Mouse (Mus musculus): ENCODE results near the gene Irak2. TPM values are rescaled to one million over a fixed set of nuclear protein-coding genes. Genes with fewer than 3 reads are reported as not detected.

Irak2 gene
- total and polyA plus RNA-seq, 2 experiments from 2014 or later = 3.5 to 5.9 TPM

GRCm38 (mm10) chr6:113651626-113652025 lies 13.4 kb downstream of the Irak2 start:
- WGBS = 78% methylated on average over 3 of the region's 3 CpGs
- Histone ChIP-seq H3K27me3 (ENCODE audit: insufficient read depth, low read length) (no peaks in the 10 kb centered on the region), H3K9ac (no peak overlapping the region), H3K36me3 (ENCODE audit: insufficient read depth) (no peaks in the 10 kb centered on the region), H3K27ac (ENCODE audit: low read depth, low read length) (no peak overlapping the region), H3K9me3 (ENCODE audit: low read length) (no peaks in the 10 kb centered on the region), H3K4me3 (ENCODE audit: low read depth, low read length) (no peak overlapping the region), H3K4me1 (ENCODE audit: insufficient read depth) (no peaks in the 10 kb centered on the region), H3K4me2 (ENCODE audit: low read depth) (no peak overlapping the region)
- TF ChIP-seq CTCF (IDR thresholded peaks at IDR 0.05; ENCODE audit: low read depth) = no peak
- ATAC-seq = no peak
- DNase-seq = no peak

- H3K4me1 ChIP-seq (ENCODE audit: insufficient read depth) = no peaks in the 10 kb centered on the region
- H3K36me3 ChIP-seq (ENCODE audit: insufficient read depth) = no peaks in the 10 kb centered on the region
- TF ChIP-seq CTCF (IDR thresholded peaks at IDR 0.05; ENCODE audit: low read depth) = no peak
- no peak overlapping the region for H3K4me3 ChIP-seq (ENCODE audit: low read depth, low read length)
- H3K27ac ChIP-seq (ENCODE audit: low read depth, low read length) = no peak overlapping the region
- ATAC-seq (no peak), DNase-seq (no peak)
- H3K27me3 ChIP-seq (ENCODE audit: insufficient read depth, low read length) = no peaks in the 10 kb centered on the region
- H3K9ac ChIP-seq = no peak overlapping the region
- no peaks in the 10 kb centered on the region for H3K9me3 ChIP-seq (ENCODE audit: low read length)
- 86% methylated on average over 7 of the region's 7 CpGs for WGBS
- H3K4me2 ChIP-seq (ENCODE audit: low read depth) = no peak overlapping the region
Measured at GRCm38 (mm10) chr6:113653551-113653950, 15.3 kb downstream of the Irak2 start.

DNA sequence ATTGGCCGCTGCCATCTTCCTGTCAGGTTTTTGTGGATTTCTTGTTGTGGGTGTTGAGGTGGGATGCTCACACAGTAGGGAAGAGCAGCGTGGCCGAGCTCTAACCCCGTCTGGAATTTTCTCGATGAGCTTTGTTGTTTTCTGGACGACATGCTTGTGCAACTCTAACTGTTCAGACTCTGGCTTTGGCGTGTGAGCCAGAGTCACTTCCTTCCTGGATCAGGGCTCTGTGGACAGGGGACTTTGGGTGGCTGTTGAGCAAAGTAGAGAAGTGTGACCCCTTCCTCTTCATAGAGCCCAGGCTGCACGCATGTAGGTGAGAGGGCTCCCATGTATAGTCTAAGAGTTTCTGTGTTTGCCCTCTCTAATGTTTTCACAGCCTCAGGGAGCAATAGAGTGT lies 15.8 kb downstream of the Irak2 start:
- Histone ChIP-seq H3K36me3 (ENCODE audit: insufficient read depth) (no peaks in the 10 kb centered on the region), H3K27me3 (ENCODE audit: insufficient read depth, low read length) (no peaks in the 10 kb centered on the region), H3K4me1 (ENCODE audit: insufficient read depth) (no peaks in the 10 kb centered on the region), H3K4me3 (ENCODE audit: low read depth, low read length) (no peak overlapping the region), H3K9me3 (ENCODE audit: low read length) (no peaks in the 10 kb centered on the region), H3K9ac (no peak overlapping the region), H3K4me2 (ENCODE audit: low read depth) (no peak overlapping the region), H3K27ac (ENCODE audit: low read depth, low read length) (no peak overlapping the region)
- no peak for ATAC-seq
- WGBS = 81% methylated on average over 8 of the region's 8 CpGs
- TF ChIP-seq CTCF (IDR thresholded peaks at IDR 0.05; ENCODE audit: low read depth) = no peak
- no peak for DNase-seq

DNA sequence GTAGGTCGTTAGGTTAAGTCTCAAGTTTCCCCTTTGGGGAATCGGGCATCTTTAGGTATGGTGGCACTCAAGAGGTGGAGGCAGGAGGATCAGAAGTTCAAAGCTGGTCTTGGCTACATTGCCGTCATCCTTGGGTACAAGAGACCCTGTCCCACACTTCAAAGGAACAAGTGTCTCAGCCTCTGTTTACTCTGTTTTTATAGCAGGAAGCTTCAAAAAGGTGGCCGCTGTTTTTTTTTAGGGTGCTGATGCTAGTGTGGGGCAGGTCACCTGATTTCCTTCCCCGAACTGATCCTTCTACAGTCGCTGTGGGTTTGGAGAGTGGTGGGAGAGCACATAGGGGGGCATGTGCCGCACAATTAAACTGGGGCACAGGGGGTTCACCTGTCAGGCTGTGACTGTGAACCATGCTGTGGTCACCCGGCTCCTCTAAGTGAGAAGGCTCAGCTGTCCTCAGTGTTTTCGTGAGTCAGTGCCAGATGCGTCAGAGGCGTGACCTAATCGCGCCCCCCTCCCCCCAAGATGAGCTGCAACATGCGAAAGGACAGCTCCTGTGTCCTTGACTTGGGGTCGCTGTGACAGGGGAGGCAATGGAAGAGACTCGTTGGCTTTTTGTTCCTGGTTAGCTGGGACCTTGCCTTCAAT lies 16.6 kb downstream of the Irak2 start:
- no peaks in the 10 kb centered on the region for H3K27me3 ChIP-seq (ENCODE audit: insufficient read depth, low read length)
- H3K4me3 ChIP-seq (ENCODE audit: low read depth, low read length) = no peak overlapping the region
- no peak overlapping the region for H3K9ac ChIP-seq
- no peaks in the 10 kb centered on the region for H3K9me3 ChIP-seq (ENCODE audit: low read length)
- no peak for TF ChIP-seq CTCF (IDR thresholded peaks at IDR 0.05; ENCODE audit: low read depth)
- H3K27ac ChIP-seq (ENCODE audit: low read depth, low read length) = no peak overlapping the region
- WGBS = 86% methylated on average over 16 of the region's 16 CpGs
- H3K36me3 ChIP-seq (ENCODE audit: insufficient read depth) = no peaks in the 10 kb centered on the region
- ATAC-seq (no peak), DNase-seq (no peak)
- H3K4me1 ChIP-seq (ENCODE audit: insufficient read depth) = no peaks in the 10 kb centered on the region
- no peak overlapping the region for H3K4me2 ChIP-seq (ENCODE audit: low read depth)

DNA sequence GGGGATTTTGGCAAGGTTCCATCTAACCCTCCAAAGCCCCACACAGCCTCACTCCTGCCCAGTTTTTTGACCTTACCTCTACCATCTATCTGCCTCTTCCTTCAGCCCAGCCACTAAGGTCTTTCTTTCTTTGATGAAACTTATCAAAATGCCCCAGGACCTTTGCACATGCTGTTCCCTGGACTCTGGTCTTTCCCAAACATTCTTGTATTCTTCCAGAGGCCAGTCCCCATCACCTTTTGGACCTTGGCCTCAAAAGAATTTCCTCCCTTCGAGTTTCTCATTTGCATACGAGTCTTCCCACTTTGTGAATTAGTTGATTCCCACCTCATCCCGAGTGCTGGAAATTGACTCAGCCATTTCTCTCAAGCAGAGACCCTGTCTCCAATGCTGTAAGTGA lies 17.2 kb downstream of the Irak2 start:
- H3K9me3 ChIP-seq (ENCODE audit: low read length) = no peaks in the 10 kb centered on the region
- TF ChIP-seq CTCF (IDR thresholded peaks at IDR 0.05; ENCODE audit: low read depth) = no peak
- WGBS = 87% methylated on average over 3 of the region's 3 CpGs

DNA sequence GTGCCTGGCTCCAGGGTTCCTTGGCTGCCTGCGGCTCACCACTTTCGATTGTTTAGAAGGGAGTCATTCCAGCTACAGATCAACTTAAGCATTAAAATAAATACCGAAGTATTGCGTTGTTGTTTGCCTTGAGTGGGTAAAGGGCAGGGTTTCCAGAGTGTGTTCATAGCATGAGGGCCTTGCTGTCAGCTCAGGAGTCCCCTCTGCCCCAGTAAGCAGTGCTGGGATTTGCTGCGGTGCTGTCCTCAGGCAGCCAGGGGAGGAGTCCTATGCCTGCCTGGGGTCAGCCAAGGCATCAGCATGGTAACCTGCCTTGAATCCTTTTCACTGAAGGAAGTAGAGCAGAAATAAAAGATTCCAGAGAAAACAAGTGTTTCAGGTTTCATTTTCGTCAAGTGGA lies 18.6 kb downstream of the Irak2 start:
- ATAC-seq (no peak), DNase-seq (no peak)
- Histone ChIP-seq H3K27me3 (ENCODE audit: insufficient read depth, low read length) (no peaks in the 10 kb centered on the region), H3K9me3 (ENCODE audit: low read length) (no peaks in the 10 kb centered on the region), H3K4me3 (ENCODE audit: low read depth, low read length) (no peak overlapping the region), H3K27ac (ENCODE audit: low read depth, low read length) (no peak overlapping the region), H3K36me3 (ENCODE audit: insufficient read depth) (no peaks in the 10 kb centered on the region), H3K9ac (no peak overlapping the region), H3K4me2 (ENCODE audit: low read depth) (no peak overlapping the region), H3K4me1 (ENCODE audit: insufficient read depth) (no peaks in the 10 kb centered on the region)
- TF ChIP-seq CTCF (IDR thresholded peaks at IDR 0.05; ENCODE audit: low read depth) = no peak
- 83% methylated on average over 6 of the region's 6 CpGs for WGBS

More for the DNA sequence above, 17.2 kb downstream of the Irak2 start:
- Histone ChIP-seq H3K27ac (ENCODE audit: low read depth, low read length) (no peak overlapping the region), H3K4me2 (ENCODE audit: low read depth) (no peak overlapping the region), H3K4me1 (ENCODE audit: insufficient read depth) (no peaks in the 10 kb centered on the region), H3K9ac (no peak overlapping the region), H3K4me3 (ENCODE audit: low read depth, low read length) (no peak overlapping the region), H3K27me3 (ENCODE audit: insufficient read depth, low read length) (no peaks in the 10 kb centered on the region), H3K36me3 (ENCODE audit: insufficient read depth) (no peaks in the 10 kb centered on the region)
- no peak for DNase-seq
- no peak for ATAC-seq

DNA sequence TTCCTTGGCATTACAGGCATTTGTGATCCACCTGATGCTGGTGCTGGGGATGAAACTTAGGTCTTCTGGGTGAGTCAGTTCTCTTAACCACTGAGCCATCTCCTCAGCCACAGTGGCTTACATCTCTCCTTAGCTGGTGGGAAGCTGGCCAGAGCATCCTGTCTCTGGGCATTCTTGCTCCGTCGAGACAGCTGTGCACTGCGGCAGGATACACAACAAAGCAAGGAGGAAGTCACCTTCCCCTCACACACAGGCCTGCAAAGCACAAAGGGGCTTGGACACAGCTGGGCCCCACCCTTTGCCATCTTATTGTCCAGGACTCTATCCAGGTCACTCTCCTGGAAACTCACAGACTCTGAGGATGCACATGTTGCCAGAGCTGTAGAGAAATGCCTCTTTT lies 20.0 kb downstream of the Irak2 start:
- H3K4me1 ChIP-seq (ENCODE audit: insufficient read depth) = no peaks in the 10 kb centered on the region
- no peaks in the 10 kb centered on the region for H3K27me3 ChIP-seq (ENCODE audit: insufficient read depth, low read length)
- H3K9me3 ChIP-seq (ENCODE audit: low read length) = no peaks in the 10 kb centered on the region
- no peak overlapping the region for H3K4me2 ChIP-seq (ENCODE audit: low read depth)
- H3K27ac ChIP-seq (ENCODE audit: low read depth, low read length) = no peak overlapping the region
- H3K9ac ChIP-seq = no peak overlapping the region
- no peak for DNase-seq
- H3K36me3 ChIP-seq (ENCODE audit: insufficient read depth) = no peaks in the 10 kb centered on the region
- no peak for TF ChIP-seq CTCF (IDR thresholded peaks at IDR 0.05; ENCODE audit: low read depth)
- ATAC-seq = no peak
- H3K4me3 ChIP-seq (ENCODE audit: low read depth, low read length) = no peak overlapping the region
- WGBS = 61% methylated on average over 3 of the region's 3 CpGs

Measured in forebrain, postnatal 0 days (tissue).